Mouse (Mus musculus) gastrocnemius, adult 8-10 months (tissue): ENCODE data around the gene Sept9. TPM values are rescaled to one million over a fixed set of nuclear protein-coding genes. Genes with fewer than 3 reads are reported as not detected.
"Not testable (repeated sequence)": the region's sequence is repeated elsewhere in the genome, so short reads cannot be mapped to it uniquely, and the experiment has no call there.

Experiments used
- DNase-seq, 2 experiments: peaks; one replicate each; pipeline ENCODE4 v3.0.0; 2022; ENCODE audit warnings: low spot score in 2 of 2
- total RNA-seq, 4 experiments: library from RNA; stranded (reverse); gene quantifications; 2 replicates each; pipeline ENCODE4 v1.2.4; 2022

The Sept9 gene
- total RNA-seq, 4 experiments from 2014 or later, result 5.7 to 16.2 (median 12.4) TPM

- DNase-seq, result not testable (repeated sequence)
These were observed 125.3 kb downstream of the Sept9 start for GRCm38 (mm10) chr11:117324718-117325117.

- DNase-seq, result no peak
These were observed 125.6 kb downstream of the Sept9 start for GRCm38 (mm10) chr11:117325131-117325467.

- DNase-seq, result no peak
These were observed 126.1 kb downstream of the Sept9 start for GRCm38 (mm10) chr11:117325468-117326139.

- DNase-seq, result no peak
These were observed 126.8 kb downstream of the Sept9 start for GRCm38 (mm10) chr11:117326140-117326725.

- DNase-seq, result no peak
These were observed 127.6 kb downstream of the Sept9 start for GRCm38 (mm10) chr11:117326867-117327600.

GRCm38 (mm10) chr11:117327633-117328032, 128.2 kb downstream of the Sept9 start:
- DNase-seq, result no peak

- no peak for DNase-seq
These were observed 130.9 kb downstream of the Sept9 start for GRCm38 (mm10) chr11:117330076-117330950.

- DNase-seq, result no peak
These were observed 131.4 kb downstream of the Sept9 start for GRCm38 (mm10) chr11:117330951-117331254.

- DNase-seq, result no peak
These were observed 132.1 kb downstream of the Sept9 start for GRCm38 (mm10) chr11:117331361-117332241.

- no peak for DNase-seq
These were observed 133.0 kb downstream of the Sept9 start for GRCm38 (mm10) chr11:117332242-117333149.

- DNase-seq, result no peak
These were observed 133.8 kb downstream of the Sept9 start for GRCm38 (mm10) chr11:117333150-117333715.

GRCm38 (mm10) chr11:117334101-117334500, 134.6 kb downstream of the Sept9 start:
- DNase-seq, result no peak

- no peak for DNase-seq
These were observed 135.7 kb downstream of the Sept9 start for GRCm38 (mm10) chr11:117335146-117335545.

- DNase-seq, result no peak
These were observed 136.8 kb downstream of the Sept9 start for GRCm38 (mm10) chr11:117336081-117336788.

GRCm38 (mm10) chr11:117337749-117338148, 138.3 kb downstream of the Sept9 start:
- no peak for DNase-seq

- DNase-seq, result no peak
These were observed 139.0 kb downstream of the Sept9 start for GRCm38 (mm10) chr11:117338503-117338902.

- DNase-seq, result no peak
These were observed 139.6 kb downstream of the Sept9 start for GRCm38 (mm10) chr11:117339050-117339449.

GRCm38 (mm10) chr11:117341218-117341617, 141.8 kb downstream of the Sept9 start:
- no peak for DNase-seq

- DNase-seq, result no peak
These were observed 142.6 kb downstream of the Sept9 start for GRCm38 (mm10) chr11:117342076-117342475.
